Mouse (Mus musculus) E14TG2a.4 (cell line): ENCODE measurements at regions not wholly inside any gene's neighbourhood (a gene's known extent, or its start where the extent isn't known, plus 50 kb on each side); places are given as distances from the start of the nearest gene placed in this dataset.

Experiments
- CTCF ChIP-seq: conservative IDR thresholded peaks from 2 replicates; pipeline ENCODE4 v1.5.1; 2014; ENCODE audit warnings: low read length
- NANOG ChIP-seq: IDR thresholded peaks from 2 replicates; pipeline ENCODE4 v1.6.1; 2014; ENCODE audit warnings: borderline replicate concordance, low read length, mixed read lengths
- POU5F1 ChIP-seq: IDR thresholded peaks from 2 replicates; pipeline ENCODE4 v1.6.1; 2014; ENCODE audit warnings: low read length, borderline replicate concordance

GRCm38 (mm10) chr8:26915731-26916130 lies 61.4 kb upstream of the Zfp703 start:
- TF ChIP-seq CTCF (no peak), NANOG (no peak), POU5F1 (no peak)
